Mouse (Mus musculus): Measurements from ENCODE around the gene Flywch2. TPM values are rescaled to one million over a fixed set of nuclear protein-coding genes. Genes with fewer than 3 reads are reported as not detected.

Gene Flywch2
- polyA plus RNA-seq, 1 experiment, result 54.6 TPM

- DNase-seq (ENCODE audit: low read depth), result peak; percentile 55
- TF ChIP-seq POLR2A (IDR thresholded peaks at IDR 0.05; ENCODE audit: borderline replicate concordance, extremely low read depth, insufficient read depth, insufficient read length, poor library complexity, severe bottlenecking) (no peak), CTCF (IDR thresholded peaks at IDR 0.05; ENCODE audit: borderline replicate concordance, extremely low read depth, insufficient read depth, insufficient read length) (no peak)
Observed at GRCm38 (mm10) chr17:23770896-23771283, 15.0 kb downstream of the Flywch2 start.

- no peak for TF ChIP-seq POLR2A (IDR thresholded peaks at IDR 0.05; ENCODE audit: borderline replicate concordance, extremely low read depth, insufficient read depth, insufficient read length, poor library complexity, severe bottlenecking)
- no peak for TF ChIP-seq CTCF (IDR thresholded peaks at IDR 0.05; ENCODE audit: borderline replicate concordance, extremely low read depth, insufficient read depth, insufficient read length)
- DNase-seq (ENCODE audit: low read depth), result peak; percentile 39
Observed at GRCm38 (mm10) chr17:23770493-23770892, 15.4 kb downstream of the Flywch2 start.

- no peak for DNase-seq (ENCODE audit: low read depth)
- TF ChIP-seq POLR2A (IDR thresholded peaks at IDR 0.05; ENCODE audit: borderline replicate concordance, extremely low read depth, insufficient read depth, insufficient read length, poor library complexity, severe bottlenecking) (no peak), CTCF (IDR thresholded peaks at IDR 0.05; ENCODE audit: borderline replicate concordance, extremely low read depth, insufficient read depth, insufficient read length) (no peak)
Observed at GRCm38 (mm10) chr17:23762976-23763375, 22.9 kb downstream of the Flywch2 start.

GRCm38 (mm10) chr17:23761155-23761554, 24.7 kb downstream of the Flywch2 start:
- no peak for DNase-seq (ENCODE audit: low read depth)
- no peak for TF ChIP-seq CTCF (IDR thresholded peaks at IDR 0.05; ENCODE audit: borderline replicate concordance, extremely low read depth, insufficient read depth, insufficient read length)
- TF ChIP-seq POLR2A (IDR thresholded peaks at IDR 0.05; ENCODE audit: borderline replicate concordance, extremely low read depth, insufficient read depth, insufficient read length, poor library complexity, severe bottlenecking), result no peak

- TF ChIP-seq CTCF (IDR thresholded peaks at IDR 0.05; ENCODE audit: borderline replicate concordance, extremely low read depth, insufficient read depth, insufficient read length), result no peak
- no peak for TF ChIP-seq POLR2A (IDR thresholded peaks at IDR 0.05; ENCODE audit: borderline replicate concordance, extremely low read depth, insufficient read depth, insufficient read length, poor library complexity, severe bottlenecking)
- DNase-seq (ENCODE audit: low read depth), result no peak
Observed at GRCm38 (mm10) chr17:23760231-23760630, 25.6 kb downstream of the Flywch2 start.

GRCm38 (mm10) chr17:23758801-23759200, 27.1 kb downstream of the Flywch2 start:
- DNase-seq (ENCODE audit: low read depth), result peak; percentile 23

GRCm38 (mm10) chr17:23757581-23757980, 28.3 kb downstream of the Flywch2 start:
- no peak for TF ChIP-seq POLR2A (IDR thresholded peaks at IDR 0.05; ENCODE audit: borderline replicate concordance, extremely low read depth, insufficient read depth, insufficient read length, poor library complexity, severe bottlenecking)
- TF ChIP-seq CTCF (IDR thresholded peaks at IDR 0.05; ENCODE audit: borderline replicate concordance, extremely low read depth, insufficient read depth, insufficient read length), result no peak
- DNase-seq (ENCODE audit: low read depth), result no peak

More at GRCm38 (mm10) chr17:23758801-23759200, 27.1 kb downstream of the Flywch2 start:
- TF ChIP-seq POLR2A (IDR thresholded peaks at IDR 0.05; ENCODE audit: borderline replicate concordance, extremely low read depth, insufficient read depth, insufficient read length, poor library complexity, severe bottlenecking) (no peak), CTCF (IDR thresholded peaks at IDR 0.05; ENCODE audit: borderline replicate concordance, extremely low read depth, insufficient read depth, insufficient read length) (no peak)

GRCm38 (mm10) chr17:23755689-23756088, 30.2 kb downstream of the Flywch2 start:
- DNase-seq (ENCODE audit: low read depth), result no peak
- TF ChIP-seq POLR2A (IDR thresholded peaks at IDR 0.05; ENCODE audit: borderline replicate concordance, extremely low read depth, insufficient read depth, insufficient read length, poor library complexity, severe bottlenecking) (no peak), CTCF (IDR thresholded peaks at IDR 0.05; ENCODE audit: borderline replicate concordance, extremely low read depth, insufficient read depth, insufficient read length) (no peak)

GRCm38 (mm10) chr17:23749400-23750191, 36.3 kb downstream of the Flywch2 start:
- no peak for DNase-seq (ENCODE audit: low read depth)
- no peak for TF ChIP-seq CTCF (IDR thresholded peaks at IDR 0.05; ENCODE audit: borderline replicate concordance, extremely low read depth, insufficient read depth, insufficient read length)
- TF ChIP-seq POLR2A (IDR thresholded peaks at IDR 0.05; ENCODE audit: borderline replicate concordance, extremely low read depth, insufficient read depth, insufficient read length, poor library complexity, severe bottlenecking), result no peak

- peak; percentile 75 for DNase-seq (ENCODE audit: low read depth)
- peak; percentile 68; the same call in 1 of the 2 replicates for TF ChIP-seq CTCF (IDR thresholded peaks at IDR 0.05; ENCODE audit: borderline replicate concordance, extremely low read depth, insufficient read depth, insufficient read length)
- no peak for TF ChIP-seq POLR2A (IDR thresholded peaks at IDR 0.05; ENCODE audit: borderline replicate concordance, extremely low read depth, insufficient read depth, insufficient read length, poor library complexity, severe bottlenecking)
Observed at GRCm38 (mm10) chr17:23748631-23749391, 37.1 kb downstream of the Flywch2 start.

- DNase-seq (ENCODE audit: low read depth), result no peak
- no peak for TF ChIP-seq CTCF (IDR thresholded peaks at IDR 0.05; ENCODE audit: borderline replicate concordance, extremely low read depth, insufficient read depth, insufficient read length)
- TF ChIP-seq POLR2A (IDR thresholded peaks at IDR 0.05; ENCODE audit: borderline replicate concordance, extremely low read depth, insufficient read depth, insufficient read length, poor library complexity, severe bottlenecking), result no peak
Observed at GRCm38 (mm10) chr17:23748026-23748425, 37.9 kb downstream of the Flywch2 start.

Measured in brain, embryonic 14.5 days (tissue).